Comparison of ENCODE assay signal across 10 mouse cellular contexts in genomic region chr2:180547384-180548106, GRCm38 (mm10). TPM values are rescaled to one million over a fixed set of nuclear protein-coding genes. Genes with fewer than 3 reads are reported as not detected.
DNase-seq lines count a peak whose midpoint lies in the region; ATAC-seq and TF ChIP-seq lines count a peak whose summit lies in the region.
"Had no signal": no experiment of that assay in that cellular context is flagged by ENCODE, and none has a peak within 500 bp of the region (broad histone marks: within the 10 kb centered on the region; RNA-seq: fewer than 3 reads in every experiment).

No protein-coding gene starts in this region.

- peaks cover 5% of the 10 kb centered on the region for H3K4me1 ChIP-seq in heart, embryonic 10.5 days
- H3K4me1 ChIP-seq in hindbrain, postnatal 0 days (ENCODE audit: insufficient read depth, low read length): 0 out of 2 replicates have a peak, but pooled peaks cover 8% of the 10 kb centered on the region
- H3K4me1 ChIP-seq in stomach, embryonic 16.5 days (ENCODE audit: control insufficient read depth, insufficient read depth, low read length): peaks cover 10% of the 10 kb centered on the region; the same call in 1 of the 2 replicates
- no peaks in the 10 kb centered on the region for H3K4me1 ChIP-seq in cerebellum, adult 2 months (ENCODE audit: control insufficient read depth, insufficient read depth, low read length)

- intact Hi-C loops in heart, postnatal 36 days (cut with DNase I): no loop called here

- WGBS in heart, embryonic 10.5 days: 44% methylated on average over 8 of the region's 8 CpGs
- 6% methylated on average over 8 of the region's 8 CpGs for WGBS in hindbrain, postnatal 0 days
- 11% methylated on average over 8 of the region's 8 CpGs for WGBS in stomach, embryonic 16.5 days
- WGBS in cerebellum, adult 2 months: 21% methylated on average over 8 of the region's 8 CpGs

- H3K36me3 ChIP-seq in heart, embryonic 10.5 days: no peaks in the 10 kb centered on the region
- H3K36me3 ChIP-seq in hindbrain, postnatal 0 days (ENCODE audit: insufficient read depth, low read length): no peaks in the 10 kb centered on the region
- no peaks in the 10 kb centered on the region for H3K36me3 ChIP-seq in stomach, embryonic 16.5 days (ENCODE audit: control insufficient read depth, insufficient read depth, low read length)

- no peak for TF ChIP-seq POLR2A in cerebellum, adult 2 months (IDR thresholded peaks at IDR 0.05; ENCODE audit: borderline replicate concordance, insufficient read depth, low read length)

- H3K4me2 ChIP-seq in hindbrain, postnatal 0 days (ENCODE audit: low read depth, low read length): peak overlapping the region; percentile 36
- no peak overlapping the region for H3K4me2 ChIP-seq in stomach, embryonic 16.5 days (ENCODE audit: low read depth, low read length)

- peaks cover 17% of the 10 kb centered on the region; the same call in 1 of the 2 replicates for H3K27me3 ChIP-seq in heart, embryonic 10.5 days (ENCODE audit: insufficient read depth, poor library complexity, severe bottlenecking)
- no peaks in the 10 kb centered on the region for H3K27me3 ChIP-seq in hindbrain, postnatal 0 days (ENCODE audit: insufficient read depth, low read length)
- H3K27me3 ChIP-seq in stomach, embryonic 16.5 days (ENCODE audit: control insufficient read depth, insufficient read depth, low read length): peaks cover 4% of the 10 kb centered on the region; the same call in 1 of the 2 replicates
- no peaks in the 10 kb centered on the region for H3K27me3 ChIP-seq in cerebellum, adult 2 months (ENCODE audit: control insufficient read depth, insufficient read depth, low read length)

- 0 out of 2 replicates have a peak overlapping the region, but pooled peaks have one; percentile 16 for H3K27ac ChIP-seq in heart, embryonic 10.5 days
- no peak overlapping the region for H3K27ac ChIP-seq in hindbrain, postnatal 0 days
- no peak overlapping the region for H3K27ac ChIP-seq in stomach, embryonic 16.5 days (ENCODE audit: low read length)
- no peak overlapping the region for H3K27ac ChIP-seq in cerebellum, adult 2 months (ENCODE audit: insufficient read depth, low read length)

- no peak overlapping the region for H3K9ac ChIP-seq in hindbrain, postnatal 0 days (replicated peaks; ENCODE audit: low read length)
- 0 out of 2 replicates have a peak overlapping the region, but pooled peaks have one; percentile 12 for H3K9ac ChIP-seq in stomach, embryonic 16.5 days (ENCODE audit: low read length)

- no peak for DNase-seq in heart, embryonic 10.5 days (ENCODE audit: low spot score)
- DNase-seq in heart, postnatal 36 days: no peak
- DNase-seq in right cerebral cortex, postnatal 10 days (ENCODE audit: low spot score in 2 of 2): peak; percentile 75 to 83
- DNase-seq in right cerebral cortex, adult 18-20 months: no peak
- DNase-seq in hindbrain, postnatal 0 days (ENCODE audit: low spot score): peak; percentile 72
- DNase-seq in cerebellum, adult 2 months: no peak
- no peak for DNase-seq in testis, postnatal 14 days (ENCODE audit: low spot score)

- ATAC-seq in hindbrain, postnatal 0 days: peak; percentile 80
- peak; percentile 56; the same call in 1 of the 2 replicates for ATAC-seq in stomach, embryonic 16.5 days (ENCODE audit: insufficient read depth, low FRiP score)

- H3K9me3 ChIP-seq in heart, embryonic 10.5 days: no peaks in the 10 kb centered on the region
- H3K9me3 ChIP-seq in hindbrain, postnatal 0 days (ENCODE audit: low read length): no peaks in the 10 kb centered on the region
- H3K9me3 ChIP-seq in stomach, embryonic 16.5 days (replicated peaks; ENCODE audit: control insufficient read depth, low read length): no peaks in the 10 kb centered on the region

- H3K4me3 ChIP-seq in heart, embryonic 10.5 days: no peak overlapping the region
- H3K4me3 ChIP-seq in hindbrain, postnatal 0 days (ENCODE audit: low read length): no peak overlapping the region
- H3K4me3 ChIP-seq in stomach, embryonic 16.5 days (replicated peaks; ENCODE audit: low read length): no peak overlapping the region
- H3K4me3 ChIP-seq in cerebellum, adult 2 months (replicated peaks; ENCODE audit: insufficient read depth, low read depth, low read length): no peak overlapping the region

- no peak for TF ChIP-seq CTCF in hindbrain, postnatal 0 days (IDR thresholded peaks at IDR 0.05; ENCODE audit: low read depth)
- no peak for TF ChIP-seq CTCF in cerebellum, adult 2 months (IDR thresholded peaks at IDR 0.05; ENCODE audit: borderline replicate concordance, insufficient read depth, low read depth, low read length)

RNA-seq across cellular contexts. Expression of gene Mrgbp, which starts 33.6 kb away (rescaled TPM):
- polyA plus RNA-seq in heart, embryonic 10.5 days (2016; fragmentation: Nextera tagmentation; extraction: Ambion mirVana): 25.7 and 32.9 TPM in 2 replicates
- 10 to 100 TPM; 13.1 to 13.7 TPM for total RNA-seq in heart, postnatal 36 days (2021)
- 48.2 and 49.3 TPM in 2 replicates for total RNA-seq in hindbrain, postnatal 0 days (2014; rRNA removed)
- polyA plus RNA-seq in hindbrain, postnatal 0 days (2015; fragmentation: Nextera tagmentation; extraction: Ambion mirVana): 32.5 and 36.0 TPM in 2 replicates
- polyA plus RNA-seq in stomach, embryonic 16.5 days (2015; fragmentation: Nextera tagmentation; extraction: Ambion mirVana): 22.7 and 22.8 TPM in 2 replicates
- 32.2 and 34.6 TPM in 2 replicates for polyA plus RNA-seq in cerebellum, adult 2 months (2012; rRNA removed)

RNA-seq across cellular contexts. Expression of gene Ogfr, which starts 41.5 kb away (rescaled TPM):
- polyA plus RNA-seq in heart, embryonic 10.5 days (2016; fragmentation: Nextera tagmentation; extraction: Ambion mirVana): 72.0 and 81.2 TPM in 2 replicates
- total RNA-seq in heart, postnatal 36 days (2021): 10 to 100 TPM; 35.1 to 39.6 TPM
- 88.5 and 106 TPM in 2 replicates for total RNA-seq in hindbrain, postnatal 0 days (2014; rRNA removed)
- polyA plus RNA-seq in hindbrain, postnatal 0 days (2015; fragmentation: Nextera tagmentation; extraction: Ambion mirVana): 82.9 and 84.4 TPM in 2 replicates
- polyA plus RNA-seq in stomach, embryonic 16.5 days (2015; fragmentation: Nextera tagmentation; extraction: Ambion mirVana): 35.0 and 39.5 TPM in 2 replicates
- polyA plus RNA-seq in cerebellum, adult 2 months (2012; rRNA removed): 54.2 and 56.1 TPM in 2 replicates

RNA-seq across cellular contexts. Expression of gene Ntsr1, which starts 47.8 kb away (rescaled TPM):
- polyA plus RNA-seq in heart, embryonic 10.5 days (2016; fragmentation: Nextera tagmentation; extraction: Ambion mirVana): 0.12 and 0.26 TPM in 2 replicates
- total RNA-seq in heart, postnatal 36 days (2021): not detected
- total RNA-seq in hindbrain, postnatal 0 days (2014; rRNA removed): 9.0 and 11.1 TPM in 2 replicates
- polyA plus RNA-seq in hindbrain, postnatal 0 days (2015; fragmentation: Nextera tagmentation; extraction: Ambion mirVana): 2.8 and 2.9 TPM in 2 replicates
- 0.34 and 0.59 TPM in 2 replicates for polyA plus RNA-seq in stomach, embryonic 16.5 days (2015; fragmentation: Nextera tagmentation; extraction: Ambion mirVana)
- 0.79 and 1.3 TPM in 2 replicates for polyA plus RNA-seq in cerebellum, adult 2 months (2012; rRNA removed)
- total RNA-seq: hematopoietic stem cell, adult 5-6 weeks had no signal
- polyA plus RNA-seq: limb, embryonic 11.5 days had no signal

RNA-seq across cellular contexts. Expression of gene Col9a3, which starts 50.0 kb away (rescaled TPM):
- polyA plus RNA-seq in heart, embryonic 10.5 days (2016; fragmentation: Nextera tagmentation; extraction: Ambion mirVana): 19.7 and 19.9 TPM in 2 replicates
- total RNA-seq in heart, postnatal 36 days (2021): under 1 TPM in 1 of 2 experiments, not detected in 1; 0.47 TPM
- total RNA-seq in hindbrain, postnatal 0 days (2014; rRNA removed): 82.0 and 98.9 TPM in 2 replicates
- polyA plus RNA-seq in hindbrain, postnatal 0 days (2015; fragmentation: Nextera tagmentation; extraction: Ambion mirVana): 90.1 and 95.8 TPM in 2 replicates
- polyA plus RNA-seq in stomach, embryonic 16.5 days (2015; fragmentation: Nextera tagmentation; extraction: Ambion mirVana): 6.6 and 9.0 TPM in 2 replicates
- polyA plus RNA-seq in cerebellum, adult 2 months (2012; rRNA removed): 38.8 and 50.4 TPM in 2 replicates

Comparison
In these comparisons a context has a peak if more than half of its experiments do, and no peak if none do; other contexts are left out.
1. DNase-seq: peak in right cerebral cortex, postnatal 10 days (2 of 2) and hindbrain, postnatal 0 days (single experiment); none in heart, embryonic 10.5 days (single experiment), heart, postnatal 36 days (0 of 2), right cerebral cortex, adult 18-20 months (single experiment), cerebellum, adult 2 months (0 of 2) and testis, postnatal 14 days (single experiment).